Mouse (Mus musculus): ENCODE measurements at regions not wholly inside any gene's neighbourhood (a gene's known extent, or its start where the extent isn't known, plus 50 kb on each side); places are given as distances from the start of the nearest gene placed in this dataset.

- no peaks in the 10 kb centered on the region for H3K27me3 ChIP-seq (ENCODE audit: control insufficient read depth, insufficient read depth, low read length)
- H3K4me3 ChIP-seq: no peak overlapping the region
- DNase-seq: peak; percentile 28 to 34
- H3K36me3 ChIP-seq (ENCODE audit: control insufficient read depth, insufficient read depth, low read length): peaks cover 8% of the 10 kb centered on the region
- no peak overlapping the region for H3K27ac ChIP-seq
- no peak for TF ChIP-seq EP300 (IDR thresholded peaks at IDR 0.05; ENCODE audit: insufficient read depth, low read depth, low read length)
- no peak for TF ChIP-seq POLR2A (IDR thresholded peaks at IDR 0.05; ENCODE audit: insufficient read depth, low read depth, low read length)
- no peak for TF ChIP-seq CTCF (IDR thresholded peaks at IDR 0.05)
- peaks cover 5% of the 10 kb centered on the region for H3K4me1 ChIP-seq (ENCODE audit: control insufficient read depth, insufficient read depth, low read length)
- H3K79me2 ChIP-seq (replicated peaks; ENCODE audit: control insufficient read depth, insufficient read depth, low read length): no peaks in the 10 kb centered on the region
- WGBS: 48% methylated on average over 2 of the region's 2 CpGs
- no peak overlapping the region for H3K9ac ChIP-seq (ENCODE audit: low read depth, low read length)
- intact Hi-C loops (cut with DNase I): loop anchor here (2.0 to 10.0 kb wide), 2 partner anchors 40 to 256 kb away; partner anchors contain the start of gene Cr1l
Measured at GRCm38 (mm10) chr1:194878440-194878839, 60.2 kb upstream of the Cd34 start.

- 7% methylated on average over 22 of the region's 22 CpGs for WGBS
- TF ChIP-seq CTCF (IDR thresholded peaks at IDR 0.05): no peak; the same call in 1 of the 2 replicates
- peak; percentile 98 for TF ChIP-seq EP300 (IDR thresholded peaks at IDR 0.05; ENCODE audit: insufficient read depth, low read depth, low read length)
- peak; percentile 65 for TF ChIP-seq POLR2A (IDR thresholded peaks at IDR 0.05; ENCODE audit: insufficient read depth, low read depth, low read length)
- DNase-seq: peak; percentile 95 to 98
- Histone ChIP-seq H3K36me3 (ENCODE audit: control insufficient read depth, insufficient read depth, low read length) (peaks cover 8% of the 10 kb centered on the region), H3K4me3 (peak overlapping the region; percentile 49), H3K79me2 (replicated peaks; ENCODE audit: control insufficient read depth, insufficient read depth, low read length) (no peaks in the 10 kb centered on the region), H3K9ac (ENCODE audit: low read depth, low read length) (peak overlapping the region; percentile 37), H3K27ac (peak overlapping the region; percentile 84), H3K27me3 (ENCODE audit: control insufficient read depth, insufficient read depth, low read length) (no peaks in the 10 kb centered on the region), H3K4me1 (ENCODE audit: control insufficient read depth, insufficient read depth, low read length) (peaks cover 5% of the 10 kb centered on the region)
- intact Hi-C loops (cut with DNase I): loop anchor here (1.0 to 10.0 kb wide), 4 partner anchors 41 to 255 kb away; partner anchors contain the start of gene Cr1l
Measured at GRCm38 (mm10) chr1:194879324-194880233, 59.0 kb upstream of the Cd34 start.

- Histone ChIP-seq H3K27ac (peak overlapping the region; percentile 38), H3K79me2 (replicated peaks; ENCODE audit: control insufficient read depth, insufficient read depth, low read length) (no peaks in the 10 kb centered on the region), H3K27me3 (ENCODE audit: control insufficient read depth, insufficient read depth, low read length) (no peaks in the 10 kb centered on the region), H3K4me3 (no peak overlapping the region), H3K9ac (ENCODE audit: low read depth, low read length) (no peak overlapping the region), H3K4me1 (ENCODE audit: control insufficient read depth, insufficient read depth, low read length) (peaks cover 12% of the 10 kb centered on the region), H3K36me3 (ENCODE audit: control insufficient read depth, insufficient read depth, low read length) (peaks cover 11% of the 10 kb centered on the region)
- DNase-seq: no peak
- TF ChIP-seq EP300 (IDR thresholded peaks at IDR 0.05; ENCODE audit: insufficient read depth, low read depth, low read length) (no peak), CTCF (IDR thresholded peaks at IDR 0.05) (no peak), POLR2A (IDR thresholded peaks at IDR 0.05; ENCODE audit: insufficient read depth, low read depth, low read length) (no peak)
- intact Hi-C loops (cut with DNase I): no loop called here
Measured at GRCm38 (mm10) chr1:194881556-194882223, 56.9 kb upstream of the Cd34 start.

GRCm38 (mm10) chr1:194885071-194885686 is 53.4 kb upstream of the Cd34 start:
- intact Hi-C loops (cut with DNase I): loop anchor here (5.0 kb wide), 1 partner anchor 42 kb away; no protein-coding TSS in a partner anchor
- H3K27ac ChIP-seq: peak overlapping the region; percentile 49
- TF ChIP-seq EP300 (IDR thresholded peaks at IDR 0.05; ENCODE audit: insufficient read depth, low read depth, low read length) (no peak), CTCF (IDR thresholded peaks at IDR 0.05) (peak; percentile 32)
- H3K4me1 ChIP-seq (ENCODE audit: control insufficient read depth, insufficient read depth, low read length): peaks cover 7% of the 10 kb centered on the region
- DNase-seq: peak in 1 of 2 experiments; percentile 47
- no peak overlapping the region for H3K9ac ChIP-seq (ENCODE audit: low read depth, low read length)
- H3K27me3 ChIP-seq (ENCODE audit: control insufficient read depth, insufficient read depth, low read length): no peaks in the 10 kb centered on the region
- 40% methylated on average over 5 of the region's 5 CpGs for WGBS
- H3K36me3 ChIP-seq (ENCODE audit: control insufficient read depth, insufficient read depth, low read length): peaks cover 11% of the 10 kb centered on the region
- H3K4me3 ChIP-seq: no peak overlapping the region
- H3K79me2 ChIP-seq (replicated peaks; ENCODE audit: control insufficient read depth, insufficient read depth, low read length): no peaks in the 10 kb centered on the region

- intact Hi-C loops (cut with DNase I): loop anchor here (5.0 kb wide), 1 partner anchor 42 kb away; no protein-coding TSS in a partner anchor
- peak overlapping the region; percentile 49 for H3K27ac ChIP-seq
- H3K4me3 ChIP-seq: no peak overlapping the region
- TF ChIP-seq EP300 (IDR thresholded peaks at IDR 0.05; ENCODE audit: insufficient read depth, low read depth, low read length) (peak; percentile 84), CTCF (IDR thresholded peaks at IDR 0.05) (no peak), POLR2A (IDR thresholded peaks at IDR 0.05; ENCODE audit: insufficient read depth, low read depth, low read length) (no peak)
- DNase-seq: peak; percentile 88 to 91
- H3K27me3 ChIP-seq (ENCODE audit: control insufficient read depth, insufficient read depth, low read length): no peaks in the 10 kb centered on the region
- WGBS: 34% methylated on average over 5 of the region's 5 CpGs
- H3K36me3 ChIP-seq (ENCODE audit: control insufficient read depth, insufficient read depth, low read length): peaks cover 11% of the 10 kb centered on the region
- no peaks in the 10 kb centered on the region for H3K79me2 ChIP-seq (replicated peaks; ENCODE audit: control insufficient read depth, insufficient read depth, low read length)
- H3K9ac ChIP-seq (ENCODE audit: low read depth, low read length): no peak overlapping the region
- H3K4me1 ChIP-seq (ENCODE audit: control insufficient read depth, insufficient read depth, low read length): peaks cover 7% of the 10 kb centered on the region
Measured at GRCm38 (mm10) chr1:194885687-194886077, 52.9 kb upstream of the Cd34 start.
